ENCODE assay signal across 8 mouse cellular contexts in the genomic region with DNA sequence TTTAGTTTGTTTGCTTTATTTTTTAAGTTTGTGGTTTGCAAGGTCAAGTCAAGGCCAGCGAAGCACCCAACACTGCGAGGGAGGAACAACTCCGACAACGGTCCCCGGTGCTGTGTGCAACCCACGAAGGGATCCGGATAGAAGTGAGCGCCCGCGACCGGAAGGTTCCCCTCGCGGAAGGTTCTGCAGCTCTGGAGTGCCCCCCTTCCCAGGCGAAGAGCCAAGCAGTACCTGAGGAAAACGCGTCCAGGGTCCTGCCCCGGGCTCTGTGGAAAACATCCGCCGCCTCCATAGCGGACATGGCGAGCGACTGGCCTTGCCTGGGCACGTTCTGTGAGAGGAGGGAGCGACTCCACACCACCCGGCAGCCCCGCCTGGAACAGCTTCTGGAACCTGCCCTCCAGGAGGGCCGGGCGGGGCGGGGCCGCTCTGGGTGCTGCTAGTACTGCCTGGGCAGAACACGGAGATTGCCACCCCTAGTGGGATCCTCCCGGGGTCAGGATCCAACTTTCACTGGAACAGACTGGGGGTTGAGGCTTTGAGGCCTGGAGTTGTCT. TPM values are rescaled to one million over a fixed set of nuclear protein-coding genes. Genes with fewer than 3 reads are reported as not detected.
A peak's percentile ranks its signal among the peaks of the same experiment; 100 is the strongest.
DNase-seq lines count a peak whose midpoint lies in the region; ATAC-seq and TF ChIP-seq lines count a peak whose summit lies in the region.

TSS of gene Cpped1 (minus strand) at position 411 of the 557 bp plus-strand sequence.

- WGBS in heart, embryonic 11.5 days (ENCODE audit: insufficient replicate concordance) = 1% methylated on average over 32 of the region's 32 CpGs
- WGBS in kidney, postnatal 0 days = under 1% methylated on average over 32 of the region's 32 CpGs
- WGBS in liver, embryonic 11.5 days = under 1% methylated on average over 32 of the region's 32 CpGs
- under 1% methylated on average over 32 of the region's 32 CpGs for WGBS in stomach, embryonic 14.5 days

- H3K36me3 ChIP-seq in C2C12 (ENCODE audit: control insufficient read depth, insufficient read depth) = peaks cover 10% of the 10 kb centered on the region
- peaks cover 6% of the 10 kb centered on the region for H3K36me3 ChIP-seq in erythroblast, embryonic 14.5 days (ENCODE audit: control insufficient read depth)
- H3K36me3 ChIP-seq in heart, embryonic 11.5 days (ENCODE audit: control insufficient read depth, insufficient read depth, low read length) = no peaks in the 10 kb centered on the region
- H3K36me3 ChIP-seq in kidney, postnatal 0 days (ENCODE audit: insufficient read depth, low read length) = no peaks in the 10 kb centered on the region
- H3K36me3 ChIP-seq in liver, embryonic 11.5 days (ENCODE audit: control insufficient read depth, insufficient read depth, low read length) = no peaks in the 10 kb centered on the region
- no peaks in the 10 kb centered on the region for H3K36me3 ChIP-seq in stomach, embryonic 14.5 days (ENCODE audit: control insufficient read depth, insufficient read depth, low read length)

- H3K27ac ChIP-seq in heart, embryonic 11.5 days (ENCODE audit: low read depth, low read length) = peak within 1 kb of the TSS; percentile 72
- H3K27ac ChIP-seq in kidney, postnatal 0 days = peak within 1 kb of the TSS; percentile 93
- H3K27ac ChIP-seq in liver, embryonic 11.5 days (ENCODE audit: low read depth, low read length) = peak within 1 kb of the TSS; percentile 70; the same call in 1 of the 2 replicates
- peak within 1 kb of the TSS; percentile 66 for H3K27ac ChIP-seq in stomach, embryonic 14.5 days (ENCODE audit: low read length)

- peaks cover 21% of the 10 kb centered on the region for H3K4me1 ChIP-seq in erythroblast, embryonic 14.5 days (ENCODE audit: control insufficient read depth)
- peaks cover 5% of the 10 kb centered on the region; the same call in 1 of the 2 replicates for H3K4me1 ChIP-seq in heart, embryonic 11.5 days (ENCODE audit: control insufficient read depth, insufficient read depth, low read length)
- H3K4me1 ChIP-seq in kidney, postnatal 0 days (replicated peaks; ENCODE audit: insufficient read depth, low read length) = 0 out of 2 replicates have a peak, but pooled peaks cover 6% of the 10 kb centered on the region
- H3K4me1 ChIP-seq in liver, embryonic 11.5 days (replicated peaks; ENCODE audit: control insufficient read depth, insufficient read depth, low read length) = 0 out of 2 replicates have a peak, but pooled peaks cover 7% of the 10 kb centered on the region
- peaks cover 5% of the 10 kb centered on the region; the same call in 1 of the 2 replicates for H3K4me1 ChIP-seq in stomach, embryonic 14.5 days (ENCODE audit: control insufficient read depth, insufficient read depth, low read length)

- no peak for TF ChIP-seq CTCF in C2C12 (IDR thresholded peaks at IDR 0.05; ENCODE audit: control insufficient read depth, insufficient read depth, insufficient read length)
- TF ChIP-seq CTCF in brain, embryonic 14.5 days (IDR thresholded peaks at IDR 0.05; ENCODE audit: borderline replicate concordance, extremely low read depth, insufficient read depth, insufficient read length) = no peak
- 0 out of 2 replicates have a peak, but pooled peaks have one; percentile 3 for TF ChIP-seq CTCF in kidney, postnatal 0 days (IDR thresholded peaks at IDR 0.05; ENCODE audit: low read depth)

- peak within 1 kb of the TSS; percentile 61 for H3K4me2 ChIP-seq in heart, embryonic 11.5 days
- H3K4me2 ChIP-seq in kidney, postnatal 0 days (ENCODE audit: low read length) = peak within 1 kb of the TSS; percentile 61
- H3K4me2 ChIP-seq in liver, embryonic 11.5 days = peak within 1 kb of the TSS; percentile 67
- H3K4me2 ChIP-seq in stomach, embryonic 14.5 days (replicated peaks; ENCODE audit: low read depth, low read length) = peak within 1 kb of the TSS; percentile 69

- H3K4me3 ChIP-seq in C2C12 (ENCODE audit: insufficient read depth, poor library complexity, severe bottlenecking) = peak within 1 kb of the TSS; percentile 65
- peak within 1 kb of the TSS; percentile 81 for H3K4me3 ChIP-seq in erythroblast, embryonic 14.5 days (replicated peaks)
- peak within 1 kb of the TSS; percentile 58 for H3K4me3 ChIP-seq in heart, embryonic 11.5 days (ENCODE audit: low read depth, low read length)
- peak within 1 kb of the TSS; percentile 68 for H3K4me3 ChIP-seq in kidney, postnatal 0 days (replicated peaks; ENCODE audit: low read depth, low read length)
- H3K4me3 ChIP-seq in liver, embryonic 11.5 days (ENCODE audit: low read depth, low read length) = peak within 1 kb of the TSS; percentile 70
- peak within 1 kb of the TSS; percentile 59 for H3K4me3 ChIP-seq in stomach, embryonic 14.5 days (ENCODE audit: low read depth, low read length)

- H3K9me3 ChIP-seq in erythroblast, embryonic 14.5 days (ENCODE audit: control insufficient read depth, low read length) = no peaks in the 10 kb centered on the region
- no peaks in the 10 kb centered on the region for H3K9me3 ChIP-seq in heart, embryonic 11.5 days (replicated peaks; ENCODE audit: control insufficient read depth, low read length)
- H3K9me3 ChIP-seq in kidney, postnatal 0 days (replicated peaks; ENCODE audit: low read length) = no peaks in the 10 kb centered on the region
- no peaks in the 10 kb centered on the region for H3K9me3 ChIP-seq in liver, embryonic 11.5 days (ENCODE audit: control insufficient read depth, low read length)
- H3K9me3 ChIP-seq in stomach, embryonic 14.5 days (ENCODE audit: control insufficient read depth, low read depth, low read length) = no peaks in the 10 kb centered on the region

- peak; percentile 94 for DNase-seq in brain, embryonic 14.5 days (ENCODE audit: low read depth)
- DNase-seq in kidney, postnatal 0 days (ENCODE audit: low spot score) = peak; percentile 90
- peak; percentile 94 for DNase-seq in liver, embryonic 11.5 days (ENCODE audit: low spot score)
- peak; percentile 93 for DNase-seq in naive thymus-derived CD4-positive, alpha-beta T cell, adult 2 months (ENCODE audit: low read depth)

- H3K9ac ChIP-seq in heart, embryonic 11.5 days (ENCODE audit: low read depth, low read length) = peak within 1 kb of the TSS; percentile 77
- H3K9ac ChIP-seq in kidney, postnatal 0 days (ENCODE audit: low read depth, low read length) = peak within 1 kb of the TSS; percentile 81
- peak within 1 kb of the TSS; percentile 76 for H3K9ac ChIP-seq in liver, embryonic 11.5 days (ENCODE audit: low read depth, low read length)
- peak within 1 kb of the TSS; percentile 74 for H3K9ac ChIP-seq in stomach, embryonic 14.5 days (replicated peaks; ENCODE audit: low read depth, low read length)

- H3K79me2 ChIP-seq in C2C12 (ENCODE audit: control insufficient read depth, insufficient read depth) = peaks cover 49% of the 10 kb centered on the region

- H3K79me3 ChIP-seq in C2C12 (ENCODE audit: low read depth) = peaks cover 25% of the 10 kb centered on the region

- ATAC-seq in heart, embryonic 11.5 days (replicated peaks; ENCODE audit: insufficient number of reproducible peaks, low FRiP score, low TSS enrichment) = peak; percentile 97
- peak; percentile 98 for ATAC-seq in kidney, postnatal 0 days (replicated peaks; ENCODE audit: low FRiP score, low read depth)
- peak; percentile 98 for ATAC-seq in liver, embryonic 11.5 days (replicated peaks; ENCODE audit: low FRiP score)
- peak; percentile 96 for ATAC-seq in stomach, embryonic 14.5 days (ENCODE audit: insufficient number of reproducible peaks, insufficient read depth, low FRiP score, low read depth)

- TF ChIP-seq POLR2A in brain, embryonic 14.5 days (IDR thresholded peaks at IDR 0.05; ENCODE audit: borderline replicate concordance, extremely low read depth, insufficient read depth, insufficient read length, poor library complexity, severe bottlenecking) = peak; percentile 65; the same call in 1 of the 2 replicates

- H3ac ChIP-seq in C2C12 (ENCODE audit: control insufficient read depth, insufficient read length, low read depth) = peak within 1 kb of the TSS; percentile 72

- no peaks in the 10 kb centered on the region for H3K27me3 ChIP-seq in C2C12 (ENCODE audit: control insufficient read depth, insufficient read depth, insufficient read length)
- H3K27me3 ChIP-seq in erythroblast, embryonic 14.5 days (ENCODE audit: control insufficient read depth) = no peaks in the 10 kb centered on the region; the same call in 1 of the 2 replicates
- H3K27me3 ChIP-seq in heart, embryonic 11.5 days (ENCODE audit: control insufficient read depth, insufficient read depth, low read length) = no peaks in the 10 kb centered on the region
- H3K27me3 ChIP-seq in kidney, postnatal 0 days (ENCODE audit: insufficient read depth, low read length) = no peaks in the 10 kb centered on the region
- H3K27me3 ChIP-seq in liver, embryonic 11.5 days (replicated peaks; ENCODE audit: control insufficient read depth, insufficient read depth, low read length) = no peaks in the 10 kb centered on the region
- no peaks in the 10 kb centered on the region for H3K27me3 ChIP-seq in stomach, embryonic 14.5 days (ENCODE audit: control insufficient read depth, insufficient read depth, low read length)

TF ChIP-seq in C2C12, 6 proteins besides CTCF, POLR2A, EP300 and RAD21:
- TF ChIP-seq MYOG (IDR thresholded peaks at IDR 0.05; ENCODE audit: control insufficient read depth, extremely low read depth, insufficient read length) (no peak), MYOD1 (IDR thresholded peaks at IDR 0.05; ENCODE audit: control insufficient read depth, insufficient read length, low read depth) (no peak), FOSL1 (IDR thresholded peaks at IDR 0.05; ENCODE audit: insufficient read depth, low read length, poor library complexity, severe bottlenecking) (no peak), CEBPB (IDR thresholded peaks at IDR 0.05; ENCODE audit: low read depth) (no peak), USF1 (IDR thresholded peaks at IDR 0.05; ENCODE audit: low read depth) (no peak), MAX (IDR thresholded peaks at IDR 0.05) (no peak)

RNA-seq across cellular contexts. Expression of gene Cpped1, which starts in this region (rescaled TPM):
- 34.9 TPM for polyA plus RNA-seq in C2C12 (2012; fragmentation: generic; extraction: Trizol)
- 8.5 and 13.6 TPM in 2 replicates for polyA plus RNA-seq in brain, embryonic 14.5 days (2012; rRNA removed)
- 0.37 and 0.41 TPM in 2 replicates for polyA plus RNA-seq in erythroblast, embryonic 14.5 days (2012)
- 34.5 and 34.7 TPM in 2 replicates for polyA plus RNA-seq in heart, embryonic 11.5 days (2014; fragmentation: Nextera tagmentation; extraction: Ambion mirVana)
- 37.5 and 39.3 TPM in 2 replicates for polyA plus RNA-seq in kidney, postnatal 0 days (2015; fragmentation: Nextera tagmentation; extraction: Ambion mirVana)
- 28.0 and 28.1 TPM in 2 replicates for polyA plus RNA-seq in liver, embryonic 11.5 days (2014; fragmentation: Nextera tagmentation; extraction: Ambion mirVana)
- 30.7 and 32.9 TPM in 2 replicates for polyA plus RNA-seq in stomach, embryonic 14.5 days (2014; fragmentation: Nextera tagmentation; extraction: Ambion mirVana)

Comparison
In these comparisons a context has a peak if more than half of its experiments do, and no peak if none do; other contexts are left out.
1. Peak in every context shown above with its lines: DNase-seq, ATAC-seq, H3K4me3 ChIP-seq and H3K27ac ChIP-seq.